ENCODE assay signal across 17 mouse cellular contexts in genomic region chr16:48720259-48720658, GRCm38 (mm10). TPM values are rescaled to one million over a fixed set of nuclear protein-coding genes. Genes with fewer than 3 reads are reported as not detected.
"Had no signal": no experiment of that assay in that cellular context is flagged by ENCODE, and none has a peak within 500 bp of the region (broad histone marks: within the 10 kb centered on the region; RNA-seq: fewer than 3 reads in every experiment).

No protein-coding gene starts in this region.

- H3K4me3 ChIP-seq: lung, embryonic 15.5 days; megakaryocyte, embryonic 14.5 days; midbrain, embryonic 13.5 days; midbrain, embryonic 15.5 days; neural tube, embryonic 12.5 days; stomach, embryonic 15.5 days had no signal

- ATAC-seq: midbrain, embryonic 13.5 days; midbrain, embryonic 15.5 days had no signal

- H3K27me3 ChIP-seq: lung, embryonic 15.5 days; megakaryocyte, embryonic 14.5 days; midbrain, embryonic 13.5 days; midbrain, embryonic 15.5 days; neural tube, embryonic 12.5 days; stomach, embryonic 15.5 days had no signal

- H3K36me3 ChIP-seq: lung, embryonic 15.5 days; midbrain, embryonic 13.5 days; midbrain, embryonic 15.5 days; neural tube, embryonic 12.5 days; stomach, embryonic 15.5 days had no signal

- H3K9me3 ChIP-seq: lung, embryonic 15.5 days; megakaryocyte, embryonic 14.5 days; midbrain, embryonic 13.5 days; midbrain, embryonic 15.5 days; neural tube, embryonic 12.5 days; stomach, embryonic 15.5 days had no signal

- DNase-seq: lung, adult 2 months; lung, postnatal 14 days; lung, postnatal 36 days; right cerebral cortex, postnatal 14 days; thymus, adult 2 months; thymus, postnatal 25 days; thymus, postnatal 4 days had no signal

- H3K27ac ChIP-seq: lung, embryonic 15.5 days; macrophage; midbrain, embryonic 13.5 days; midbrain, embryonic 15.5 days; neural tube, embryonic 12.5 days; stomach, embryonic 15.5 days; stomach, postnatal 0 days had no signal

- H3K4me2 ChIP-seq: lung, embryonic 15.5 days; midbrain, embryonic 11.5 days; midbrain, embryonic 13.5 days; midbrain, embryonic 15.5 days; neural tube, embryonic 12.5 days; stomach, embryonic 15.5 days had no signal

- H3K9ac ChIP-seq: lung, embryonic 15.5 days; midbrain, embryonic 13.5 days; midbrain, embryonic 15.5 days; neural tube, embryonic 12.5 days; stomach, embryonic 15.5 days had no signal

- H3K4me1 ChIP-seq: lung, embryonic 15.5 days; megakaryocyte, embryonic 14.5 days; midbrain, embryonic 13.5 days; midbrain, embryonic 15.5 days; neural tube, embryonic 12.5 days; stomach, embryonic 15.5 days had no signal

RNA-seq across cellular contexts. Expression of gene Trat1, which starts 51.6 kb away (rescaled TPM):
- polyA plus RNA-seq: macrophage; midbrain, embryonic 11.5 days; midbrain, embryonic 15.5 days; midbrain, postnatal 0 days; neural tube, embryonic 12.5 days; stomach, postnatal 0 days had no signal
